Mouse (Mus musculus): ENCODE data around the gene Sobp.

The Sobp gene

DNA sequence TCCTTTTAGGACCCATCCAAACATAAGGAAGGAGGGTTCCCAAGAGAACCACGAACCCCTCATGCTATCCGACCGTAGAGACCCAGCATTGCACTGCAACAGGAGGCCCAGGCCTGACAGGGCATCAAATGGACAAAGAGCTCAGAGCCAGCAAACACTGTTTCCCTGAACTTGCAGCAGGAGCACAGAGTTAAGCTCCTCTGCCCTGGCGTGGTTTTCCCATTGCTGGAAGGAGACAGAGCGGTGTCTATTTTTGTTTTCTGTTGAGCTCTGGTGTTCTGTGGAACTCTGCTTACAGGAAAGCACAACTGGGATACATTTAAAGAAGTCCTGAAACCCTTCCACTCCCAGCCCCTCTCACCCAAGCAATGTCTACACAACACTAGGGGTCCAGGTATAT lies 15.0 kb downstream of the Sobp start:
- DNase-seq (ENCODE audit: low spot score in 2 of 2), result no peak

DNA sequence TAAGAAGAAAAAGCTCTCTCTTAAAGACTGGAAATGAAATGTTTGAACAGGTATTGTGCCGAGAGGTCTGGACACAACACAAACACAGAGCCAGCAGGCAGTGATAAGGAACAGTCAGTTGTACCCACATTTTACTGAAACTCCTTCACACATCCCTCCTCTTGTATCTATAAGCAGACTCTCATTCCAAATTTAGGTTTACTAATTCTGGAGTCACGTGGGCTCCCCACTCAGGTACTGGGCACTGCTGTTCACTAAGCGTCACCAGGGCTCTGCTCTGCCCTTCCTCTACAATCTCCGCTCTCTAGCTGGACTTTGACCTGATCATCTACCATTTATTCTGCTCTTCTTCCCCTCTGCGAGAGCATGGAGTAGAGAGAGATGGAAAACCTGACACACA lies 15.4 kb downstream of the Sobp start:
- DNase-seq (ENCODE audit: low spot score in 2 of 2), result no peak

DNA sequence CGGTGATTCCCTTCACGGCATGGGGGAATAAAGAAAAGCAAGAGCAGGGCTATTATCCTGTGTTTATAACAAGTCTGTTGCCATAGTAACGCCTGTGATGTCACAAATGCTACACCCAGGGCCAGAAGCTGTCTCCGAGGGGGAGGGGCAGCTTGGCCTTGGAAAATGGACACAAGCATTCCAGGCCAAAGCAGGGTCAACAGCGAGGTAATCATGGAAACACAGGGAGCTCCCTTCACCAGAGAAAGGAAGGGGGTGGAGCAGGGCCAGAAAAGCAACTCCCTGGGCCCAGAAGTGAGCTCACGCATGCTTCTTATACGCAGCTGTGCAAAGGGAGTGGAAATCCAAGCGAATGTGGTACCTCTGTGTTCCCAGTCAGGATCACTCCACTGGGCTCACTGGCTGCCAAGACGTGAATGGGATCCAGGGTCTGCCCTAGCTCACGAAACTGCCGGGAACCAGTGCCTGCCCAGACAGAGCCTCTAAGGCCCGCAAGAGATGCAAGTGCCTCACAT lies 19.2 kb downstream of the Sobp start:
- no peak for DNase-seq (ENCODE audit: low spot score in 2 of 2)

DNA sequence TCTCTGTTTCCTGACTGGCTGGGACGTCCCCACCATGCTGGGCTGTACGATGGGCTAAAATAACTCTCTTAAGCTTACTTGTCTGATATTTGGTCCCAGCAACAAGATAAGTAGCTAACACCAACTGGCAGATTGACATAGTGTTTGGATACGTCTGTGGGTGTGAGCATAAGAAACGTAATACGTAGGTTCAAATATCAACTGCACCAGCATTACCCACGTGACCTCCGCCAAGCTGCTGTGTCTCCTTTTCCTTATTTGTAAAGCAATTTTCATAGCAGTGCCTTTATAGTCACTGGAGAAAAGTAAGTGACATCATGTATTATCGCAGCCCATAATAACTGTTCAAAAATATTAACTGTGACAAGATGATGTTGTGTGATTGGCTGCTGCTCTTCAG lies 21.7 kb downstream of the Sobp start:
- DNase-seq (ENCODE audit: low spot score in 2 of 2), result no peak

DNA sequence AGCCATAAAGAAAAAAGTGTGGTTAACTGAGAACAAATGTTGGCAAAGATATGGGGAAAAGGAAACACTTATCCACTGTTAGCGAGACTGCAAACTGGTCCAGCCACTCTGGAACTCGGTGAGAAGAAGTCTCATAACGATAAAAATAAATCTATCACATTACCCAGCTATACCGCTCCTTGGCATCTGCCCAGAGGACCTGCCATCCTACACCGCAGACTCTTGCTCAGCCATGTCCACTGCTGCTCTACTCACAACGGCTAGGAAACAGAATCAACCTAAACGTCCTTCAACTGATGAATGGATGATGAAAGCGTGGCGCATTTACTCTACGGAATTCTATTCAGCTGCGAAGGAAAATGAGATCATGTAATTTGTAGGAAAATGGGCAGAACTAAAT lies 25.9 kb downstream of the Sobp start:
- DNase-seq (ENCODE audit: low spot score in 2 of 2), result no peak

DNA sequence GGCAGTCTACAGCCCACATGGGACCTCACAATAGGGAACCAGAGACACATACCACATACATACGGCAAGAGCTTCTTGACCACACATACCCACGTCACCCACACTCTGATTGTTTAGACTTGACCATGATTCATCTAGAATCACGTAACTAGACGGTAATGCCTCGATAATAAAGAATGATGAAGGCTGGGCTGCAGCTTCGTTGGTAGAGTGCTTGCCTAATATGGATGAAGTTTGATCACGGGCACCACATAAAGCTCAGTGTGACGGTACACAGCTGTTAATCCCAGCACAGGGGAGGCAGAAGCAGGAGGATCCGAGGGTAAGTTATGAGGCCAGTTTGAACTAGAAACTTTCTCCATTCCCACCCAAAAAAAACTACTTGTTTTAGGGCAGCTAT lies 31.2 kb downstream of the Sobp start:
- no peak for DNase-seq (ENCODE audit: low spot score in 2 of 2)

DNA sequence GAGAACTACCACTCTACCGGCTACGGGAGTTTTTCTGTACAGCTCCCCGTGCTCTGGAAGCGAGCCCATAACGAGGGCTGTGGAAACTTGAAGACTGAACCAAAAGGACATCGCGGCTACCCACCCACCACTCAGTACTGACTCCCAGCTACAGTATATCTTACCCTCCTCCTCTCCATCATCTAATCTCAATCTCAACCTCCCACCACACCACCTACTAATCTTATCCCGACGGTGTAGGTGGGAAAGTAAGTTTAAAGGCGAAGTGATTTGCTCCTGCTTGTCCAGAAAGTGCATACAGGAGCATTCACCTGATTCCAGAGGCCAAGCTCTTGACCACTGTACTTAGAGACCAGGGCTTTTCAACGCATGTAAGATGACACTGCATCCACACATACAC lies 40.3 kb downstream of the Sobp start:
- DNase-seq (ENCODE audit: low spot score in 2 of 2), result no peak

DNA sequence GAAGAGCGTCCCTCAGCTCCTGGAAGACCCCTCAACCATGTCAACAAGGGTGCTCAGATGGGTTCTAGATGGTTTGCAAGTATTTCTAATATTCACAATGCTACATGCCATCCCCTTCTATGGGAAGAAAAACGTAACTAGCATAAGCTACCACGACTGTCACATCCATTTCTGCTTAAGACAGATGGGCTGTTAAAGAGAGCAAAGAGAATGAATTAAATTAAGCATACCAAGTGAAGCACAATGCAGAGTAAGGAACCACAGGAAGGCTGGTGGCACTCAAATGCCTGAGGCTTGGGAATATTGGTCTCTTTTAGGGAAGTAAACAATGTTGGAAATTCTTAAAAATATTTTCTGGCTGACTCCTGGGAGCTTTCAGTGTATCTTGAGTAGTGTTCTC lies 45.6 kb downstream of the Sobp start:
- DNase-seq (ENCODE audit: low spot score in 2 of 2), result no peak

DNA sequence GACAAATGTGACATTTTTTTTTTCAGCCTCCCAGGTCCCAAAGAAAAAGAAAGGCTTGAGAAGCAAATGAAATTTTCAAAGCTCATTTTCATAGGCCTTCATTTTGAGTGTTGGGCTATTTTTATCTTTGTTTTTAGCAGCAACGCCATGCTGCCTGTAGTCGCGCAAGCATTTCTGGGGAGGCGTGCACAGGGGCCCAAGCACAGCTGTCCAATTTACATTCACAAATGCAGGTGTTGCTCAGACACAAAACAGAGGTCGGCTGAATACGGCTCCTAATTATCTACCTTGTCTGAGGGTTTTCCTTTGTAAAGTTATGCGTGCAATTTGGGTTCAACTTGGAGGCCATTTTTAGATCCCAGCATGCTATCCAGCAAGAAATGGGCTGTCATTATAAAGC lies 49.8 kb downstream of the Sobp start:
- DNase-seq (ENCODE audit: low spot score in 2 of 2), result no peak

DNA sequence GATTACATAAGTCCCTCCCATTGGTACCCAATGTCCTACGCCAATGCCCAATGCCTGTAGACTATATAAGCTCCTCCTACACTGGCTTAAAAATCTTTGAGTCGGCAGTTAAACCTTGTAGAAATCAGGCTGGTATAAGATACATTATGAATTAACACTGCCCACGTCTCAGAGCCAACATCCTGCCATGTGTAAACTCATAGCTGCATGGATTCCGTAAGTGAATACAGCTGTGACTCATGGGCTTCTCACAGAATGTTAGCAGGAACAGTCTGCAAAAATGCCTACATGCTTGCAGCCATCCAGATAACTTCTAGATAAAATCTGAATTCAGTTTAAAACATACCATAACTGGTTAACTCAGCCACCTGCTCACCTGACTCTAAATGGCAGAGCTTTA lies 50.2 kb downstream of the Sobp start:
- peak; percentile 64 to 65 for DNase-seq (ENCODE audit: low spot score in 2 of 2)

DNA sequence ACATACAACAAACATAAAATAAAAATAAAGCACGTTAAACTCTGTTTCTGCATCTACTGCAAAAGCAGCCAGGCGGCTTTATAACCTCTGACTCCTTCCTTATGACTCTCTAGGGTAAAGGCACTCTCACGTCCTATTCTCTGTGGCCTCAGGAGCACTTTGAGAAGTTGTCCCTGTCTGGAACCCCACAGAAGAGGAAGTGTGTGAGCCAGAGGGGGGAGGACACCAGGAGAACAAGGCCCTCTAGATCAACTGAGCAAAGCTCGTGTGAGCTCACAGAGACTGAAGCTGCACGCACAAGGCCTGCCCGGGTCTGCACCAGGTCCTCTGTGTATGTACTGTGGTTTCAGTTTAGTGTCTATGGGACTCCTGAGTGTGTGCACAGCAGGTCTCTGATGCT lies 50.9 kb downstream of the Sobp start:
- DNase-seq (ENCODE audit: low spot score in 2 of 2), result no peak

DNA sequence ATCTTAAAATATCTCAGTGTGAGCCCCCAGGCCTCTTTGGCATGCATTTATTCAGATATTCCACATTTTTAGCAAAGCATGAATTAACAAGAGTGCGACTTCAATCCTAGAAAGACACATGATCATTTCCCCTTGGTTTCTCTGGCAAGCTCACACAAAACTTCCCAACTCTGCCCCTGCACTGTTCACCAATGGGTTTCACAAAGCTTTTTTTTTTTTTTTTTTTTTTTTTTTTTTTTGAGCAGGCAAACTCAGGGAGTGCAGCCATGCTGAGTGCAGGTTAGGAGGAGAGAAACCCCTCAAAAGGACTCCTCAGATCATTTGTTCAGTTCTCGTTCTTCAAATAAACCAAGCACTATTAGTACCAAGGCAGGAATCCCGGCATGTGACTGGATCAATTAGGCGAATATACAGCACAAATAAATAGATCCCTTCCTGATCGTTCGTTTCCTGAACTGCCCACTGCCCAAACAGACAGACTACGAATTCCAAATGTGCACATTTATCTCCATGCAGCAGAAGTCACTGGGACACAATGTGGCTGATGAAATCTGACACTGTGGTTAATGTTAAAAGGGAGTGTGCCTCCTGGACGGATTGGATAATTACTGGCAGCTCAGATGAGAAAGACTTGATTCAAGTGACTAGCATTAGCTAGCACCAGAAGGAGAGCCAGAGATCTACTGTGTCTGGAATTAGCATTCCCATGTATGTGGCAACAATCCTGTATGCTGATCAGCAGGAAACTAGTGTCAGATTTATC lies 53.5 kb downstream of the Sobp start:
- no peak for DNase-seq (ENCODE audit: low spot score in 2 of 2)

DNA sequence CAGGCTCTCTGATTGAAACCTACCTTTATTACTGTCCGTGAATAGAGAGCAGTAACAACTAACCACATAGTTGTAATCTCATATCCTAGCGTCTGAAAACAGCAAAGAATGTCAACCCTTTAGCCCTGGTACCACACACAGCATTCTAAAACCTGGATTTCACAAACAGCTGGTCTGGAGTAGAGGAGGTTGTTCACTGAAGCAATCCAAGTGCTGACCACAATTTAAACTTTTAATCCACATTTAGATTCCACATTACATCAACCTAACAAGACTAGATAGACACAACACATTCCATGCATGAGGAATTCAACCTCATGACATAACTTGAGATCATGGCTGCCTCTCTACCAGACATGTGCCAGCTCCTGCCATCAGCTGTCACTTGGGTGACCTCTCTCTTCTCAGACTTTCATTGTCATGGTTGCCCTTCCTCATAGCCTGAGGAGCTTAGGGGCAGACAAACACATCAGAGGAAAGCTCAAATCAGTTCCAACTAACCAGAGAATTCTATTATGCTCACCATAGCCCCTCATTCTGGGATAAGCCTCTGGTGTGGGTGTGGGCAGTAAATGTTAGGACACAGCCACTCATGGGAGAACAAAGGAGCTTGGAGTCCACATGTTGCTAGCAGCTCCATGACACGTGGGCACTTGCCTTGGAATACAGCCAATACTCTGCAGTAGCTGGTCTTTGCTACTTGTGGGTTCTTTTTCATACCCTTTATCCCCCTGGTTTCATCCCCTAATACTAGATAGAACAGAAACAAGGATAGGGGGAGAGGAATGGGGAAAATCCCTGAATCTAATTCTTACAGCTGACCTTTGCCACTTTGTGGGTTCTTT lies 58.0 kb downstream of the Sobp start:
- no peak for DNase-seq (ENCODE audit: low spot score in 2 of 2)

DNA sequence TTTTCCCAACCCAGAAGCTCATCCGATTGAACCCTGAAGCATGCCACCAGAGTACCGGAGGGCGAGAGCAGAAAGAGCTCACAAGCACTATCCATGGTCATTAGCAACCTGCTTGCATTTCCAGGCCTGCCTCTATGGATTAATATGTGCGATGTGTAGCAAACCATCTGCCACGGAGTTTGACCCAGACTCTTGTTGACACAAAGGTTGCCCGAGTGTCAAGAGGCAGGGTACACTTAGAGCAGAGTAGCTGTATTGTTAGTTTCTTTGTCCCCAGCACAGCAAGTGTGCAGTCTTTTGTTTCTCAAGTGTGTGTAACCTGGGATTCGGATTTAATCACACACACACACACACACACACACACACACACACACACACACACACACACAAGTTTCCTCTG lies 62.0 kb downstream of the Sobp start:
- no peak for DNase-seq (ENCODE audit: low spot score in 2 of 2)

DNA sequence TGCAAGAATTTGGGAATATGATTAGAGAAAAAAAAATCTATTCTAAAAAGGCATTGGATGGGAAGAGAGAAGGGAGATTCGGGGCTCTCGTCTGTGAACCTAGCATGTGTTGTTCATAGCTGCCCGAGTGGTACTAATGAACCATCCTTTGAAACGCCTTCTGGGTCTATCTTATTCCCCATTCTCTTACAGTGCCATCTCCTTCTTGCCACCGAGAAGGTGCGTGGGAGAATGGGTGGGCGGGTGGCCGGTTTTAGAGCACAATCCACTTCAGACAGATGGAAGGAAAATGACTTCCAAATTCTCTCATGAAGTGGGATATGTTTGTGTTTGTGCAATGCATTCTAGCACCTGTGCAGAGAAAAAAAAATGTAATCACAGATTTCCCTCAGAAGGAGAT lies 67.7 kb downstream of the Sobp start:
- peak; percentile 81 for DNase-seq (ENCODE audit: low spot score in 2 of 2)

DNA sequence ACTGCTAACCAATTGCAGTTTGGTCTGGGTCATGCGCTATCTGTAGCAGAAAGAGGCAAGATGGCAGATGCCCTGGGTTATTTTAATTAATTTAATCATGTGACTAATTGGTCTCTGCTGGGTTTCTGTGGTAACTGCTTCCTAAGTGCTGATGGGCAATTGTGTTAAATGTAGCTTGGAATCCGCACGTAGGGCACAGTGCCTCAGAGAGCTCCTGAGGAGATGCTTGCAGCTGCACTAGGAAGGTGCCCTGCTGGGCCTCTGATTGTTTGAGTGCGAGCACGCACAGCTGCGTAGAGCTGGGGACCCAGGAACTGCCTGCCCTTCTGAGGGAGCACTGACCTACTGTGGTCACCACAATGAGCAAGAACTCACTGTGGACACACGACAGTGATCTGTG lies 68.1 kb downstream of the Sobp start:
- no peak for DNase-seq (ENCODE audit: low spot score in 2 of 2)

DNA sequence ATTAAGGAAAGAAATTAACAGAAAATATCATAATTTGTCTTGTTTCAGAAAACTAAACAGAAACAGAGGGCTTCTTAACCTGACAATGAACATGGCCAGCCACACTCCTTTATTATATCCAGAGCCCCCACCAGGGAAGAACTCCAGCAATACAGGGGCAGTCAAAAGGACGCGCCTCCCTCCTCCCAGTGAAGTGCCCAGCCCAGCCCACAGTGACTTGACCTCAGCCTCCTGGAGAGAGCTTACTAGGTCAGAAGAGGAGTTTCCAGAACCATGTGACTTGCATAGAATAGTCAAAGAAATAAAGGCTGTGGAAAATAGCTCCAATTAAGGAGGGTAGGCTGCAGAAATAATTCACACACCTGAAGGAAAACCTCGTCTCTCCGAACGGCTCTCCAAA lies 73.8 kb downstream of the Sobp start:
- no peak for DNase-seq (ENCODE audit: low spot score in 2 of 2)

DNA sequence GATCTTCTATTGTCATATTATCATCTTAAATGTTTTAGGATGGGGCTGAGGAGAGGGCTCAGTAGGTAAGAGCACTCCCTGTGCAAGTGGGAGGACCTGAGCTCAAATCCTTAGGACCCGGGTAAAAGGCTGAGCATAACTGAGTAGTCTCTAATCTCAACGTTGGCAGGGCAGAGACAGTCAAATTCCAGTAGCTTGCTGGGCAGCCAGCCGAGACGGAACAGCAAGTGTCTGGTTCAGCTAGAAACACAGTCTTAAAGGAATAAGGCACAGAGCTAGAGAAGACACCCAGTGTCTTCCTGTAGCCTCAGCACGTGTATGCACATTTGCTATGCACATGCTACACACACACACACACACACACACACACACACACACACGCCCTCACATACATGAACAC lies 75.1 kb downstream of the Sobp start:
- no peak for DNase-seq (ENCODE audit: low spot score in 2 of 2)

DNA sequence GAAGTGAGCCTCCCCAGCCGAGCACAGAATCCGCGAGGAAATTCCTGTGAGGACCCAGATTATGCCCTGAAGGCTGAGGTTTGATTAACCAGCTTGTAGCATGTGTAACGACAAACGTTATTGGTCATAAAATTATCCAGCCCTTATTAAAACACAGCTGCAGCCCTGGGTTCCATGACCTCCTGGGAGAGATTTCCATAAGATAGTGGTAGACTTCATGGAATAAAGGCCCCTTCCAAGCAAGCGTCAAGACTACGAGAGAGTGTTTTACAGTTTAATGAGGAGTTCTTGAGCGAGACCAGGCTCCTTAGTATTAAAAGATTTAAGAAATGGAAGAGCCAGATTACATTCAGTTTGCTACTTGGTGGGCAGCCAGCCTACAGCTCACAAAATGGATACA lies 76.6 kb downstream of the Sobp start:
- DNase-seq (ENCODE audit: low spot score in 2 of 2), result no peak

DNA sequence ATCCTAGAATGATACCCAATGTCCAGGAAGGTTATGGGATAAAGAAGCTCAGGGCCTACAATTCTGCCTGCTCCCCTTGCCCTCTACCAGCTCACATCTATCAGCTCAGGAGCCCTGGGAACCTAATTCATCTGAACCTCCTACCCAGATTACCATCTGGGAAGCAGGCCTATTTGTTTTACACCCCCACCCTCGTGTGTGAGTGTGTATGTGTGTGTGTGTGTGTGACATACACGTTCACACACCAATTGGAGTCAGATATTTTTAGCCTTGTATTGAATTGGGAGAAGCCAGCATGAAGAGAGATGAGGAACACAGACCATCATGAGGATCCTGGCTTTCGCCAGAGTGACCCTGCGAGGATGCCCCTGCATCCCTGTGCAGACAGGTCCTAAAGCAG lies 77.7 kb downstream of the Sobp start:
- no peak for DNase-seq (ENCODE audit: low spot score in 2 of 2)

DNA sequence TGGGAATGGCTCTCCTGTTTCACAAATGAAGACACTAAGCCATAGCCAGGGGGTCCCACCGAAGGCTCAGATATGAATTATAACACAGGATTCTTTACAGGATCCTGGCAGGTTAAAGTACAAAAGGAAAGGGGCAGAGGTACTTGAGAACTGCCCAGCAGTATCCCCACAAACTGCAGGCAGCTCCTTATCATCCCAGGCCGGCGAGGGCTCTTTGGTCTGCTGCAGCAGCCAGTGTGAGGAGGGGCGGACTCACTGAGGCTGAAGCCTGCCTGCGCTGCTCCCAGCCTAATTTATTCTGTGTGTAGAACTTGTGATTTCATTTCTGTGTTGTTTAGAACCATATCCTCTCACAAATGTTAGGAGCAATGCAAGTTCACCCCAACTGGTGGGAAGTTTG lies 79.8 kb downstream of the Sobp start:
- no peak for DNase-seq (ENCODE audit: low spot score in 2 of 2)

DNA sequence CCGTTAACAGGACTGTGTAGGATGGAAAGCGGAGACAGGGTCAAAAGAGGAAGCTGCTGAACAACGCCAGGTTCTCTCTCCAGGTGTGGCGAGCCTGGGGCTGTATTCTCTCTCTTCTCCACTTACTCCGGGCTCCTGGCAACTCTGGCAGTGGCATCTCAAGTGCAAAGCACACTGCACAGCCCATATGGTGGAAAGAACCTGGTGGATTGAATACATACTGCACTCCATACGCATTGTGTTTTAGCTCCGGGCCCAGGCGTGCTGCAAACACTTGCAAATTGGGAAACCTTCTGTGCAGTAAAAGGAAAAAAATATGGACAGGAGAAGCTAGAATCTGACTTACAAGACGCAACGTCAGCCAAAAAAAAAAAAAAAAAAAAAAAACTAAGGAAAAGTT lies 80.9 kb downstream of the Sobp start:
- DNase-seq (ENCODE audit: low spot score in 2 of 2), result peak; percentile 35 to 56

DNA sequence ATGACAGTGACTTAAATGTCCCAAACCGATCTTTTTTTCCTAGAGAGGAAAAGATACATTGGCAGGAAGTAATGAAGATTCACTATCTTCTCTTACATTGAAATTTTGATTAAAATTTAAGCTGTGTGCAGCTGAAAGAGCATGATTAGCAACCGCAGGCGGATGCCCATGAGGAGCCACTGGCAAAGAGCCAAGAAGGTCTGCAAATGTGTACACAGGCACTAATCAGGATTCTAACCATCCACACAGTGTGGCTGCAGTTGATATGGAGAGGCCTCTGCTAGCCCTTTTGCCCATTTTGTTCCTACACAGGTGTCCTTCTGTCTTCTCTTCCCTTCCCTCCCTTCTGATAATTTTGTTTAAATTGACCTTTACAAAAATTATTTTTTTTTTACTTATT lies 84.3 kb downstream of the Sobp start:
- DNase-seq (ENCODE audit: low spot score in 2 of 2), result no peak
